Mouse (Mus musculus): ENCODE results near the gene Znrf1.

The Znrf1 gene

DNA sequence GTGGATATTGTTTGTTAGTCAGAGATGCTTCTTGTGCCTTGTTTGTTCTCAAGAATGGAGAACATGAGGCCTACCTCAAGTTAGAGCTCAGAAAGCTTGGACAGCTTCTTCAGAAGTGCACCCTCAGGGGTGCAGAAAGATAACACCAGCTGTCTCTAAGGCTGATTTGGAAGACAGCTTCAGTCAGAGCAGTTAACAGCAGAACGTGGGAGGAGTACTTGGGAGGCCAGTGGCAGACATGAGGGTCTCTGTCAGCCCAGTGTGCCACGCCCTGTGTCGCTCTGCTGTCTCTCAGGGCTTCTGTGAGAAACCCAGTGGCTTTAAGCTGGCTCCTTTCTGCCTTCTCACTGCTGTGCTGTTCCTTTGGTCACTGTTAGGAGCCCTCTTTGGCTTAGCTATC, 32.1 kb downstream of the Znrf1 start:
- no peak for DNase-seq (ENCODE audit: low read depth, low spot score)

DNA sequence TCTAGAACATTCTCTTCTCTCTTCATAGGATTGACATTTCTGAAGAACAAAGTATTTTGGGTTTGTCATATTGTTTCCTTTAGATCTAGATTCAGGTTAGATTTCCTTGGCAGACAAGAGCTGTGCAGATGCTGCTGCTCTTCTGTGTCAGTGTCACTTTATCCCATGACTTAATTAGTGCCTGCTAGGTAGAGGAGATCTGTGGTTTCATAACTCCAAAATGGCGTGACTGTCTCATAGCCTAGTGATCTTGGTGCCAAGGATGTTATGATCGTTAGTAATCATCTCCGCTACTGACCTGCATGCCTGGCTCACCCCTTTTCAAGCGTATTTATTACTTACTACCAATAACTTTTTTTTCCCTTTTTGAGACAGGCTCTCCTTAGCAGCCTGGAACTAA, 34.0 kb downstream of the Znrf1 start:
- DNase-seq (ENCODE audit: low read depth, low spot score), result no peak

DNA sequence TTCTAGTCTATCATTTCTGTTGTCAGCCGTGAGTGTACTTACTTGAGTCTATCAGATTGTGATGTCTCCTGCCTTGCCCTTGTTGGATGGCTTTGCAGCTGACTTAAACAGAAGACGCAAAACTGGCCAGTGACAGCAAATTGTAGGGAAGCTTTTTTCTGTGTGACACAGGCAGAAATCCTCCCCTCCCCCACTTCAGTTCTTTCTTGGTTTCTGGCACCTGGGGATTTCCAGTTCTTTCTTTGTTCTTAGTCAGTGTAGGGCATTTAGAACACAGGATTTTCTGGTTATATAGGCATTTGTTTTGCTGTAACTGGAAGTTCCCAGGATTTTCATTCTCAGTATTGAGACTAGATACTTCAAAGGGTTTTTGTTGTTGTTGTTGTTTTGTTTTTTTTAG, 34.5 kb downstream of the Znrf1 start:
- no peak for DNase-seq (ENCODE audit: low read depth, low spot score)

DNA sequence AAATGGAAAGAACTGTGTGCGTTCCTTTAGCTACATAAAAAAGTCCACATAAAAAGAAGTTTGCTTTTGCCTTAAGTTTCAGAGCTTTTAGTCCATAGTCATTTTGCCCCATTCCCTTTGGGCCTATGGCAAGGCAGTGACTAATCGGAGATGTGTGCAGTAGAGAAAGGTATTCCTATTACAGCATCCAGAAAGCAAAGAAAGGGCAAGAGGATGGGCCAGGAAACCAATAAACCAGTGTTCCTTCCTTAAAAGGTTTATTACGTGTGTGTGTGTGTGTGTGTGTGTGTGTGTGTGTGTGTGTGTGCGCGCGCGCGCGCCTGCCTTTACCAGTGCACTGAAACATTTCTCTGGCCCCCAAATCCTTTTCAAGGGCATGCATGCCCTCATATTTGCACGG, 35.8 kb downstream of the Znrf1 start:
- DNase-seq (ENCODE audit: low read depth, low spot score), result no peak

DNA sequence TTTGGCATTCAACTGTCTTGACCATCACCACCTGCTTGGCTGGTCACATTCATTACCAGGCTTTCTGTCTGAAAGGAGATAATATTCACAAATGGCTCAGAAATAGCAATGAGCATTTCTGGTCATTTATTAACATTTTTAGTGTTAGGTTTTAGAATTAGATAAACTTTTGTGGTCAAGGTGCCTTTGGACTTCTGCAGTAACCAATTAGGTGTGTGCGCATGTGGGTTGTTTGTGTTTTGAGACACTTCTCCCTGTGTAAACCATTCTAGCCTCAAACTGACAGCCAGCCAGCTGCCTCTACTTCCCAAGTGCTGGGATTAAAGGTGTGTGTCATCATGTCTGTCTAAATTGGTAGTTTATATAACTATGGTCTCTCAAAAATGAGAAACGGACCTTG, 36.5 kb downstream of the Znrf1 start:
- no peak for DNase-seq (ENCODE audit: low read depth, low spot score)

DNA sequence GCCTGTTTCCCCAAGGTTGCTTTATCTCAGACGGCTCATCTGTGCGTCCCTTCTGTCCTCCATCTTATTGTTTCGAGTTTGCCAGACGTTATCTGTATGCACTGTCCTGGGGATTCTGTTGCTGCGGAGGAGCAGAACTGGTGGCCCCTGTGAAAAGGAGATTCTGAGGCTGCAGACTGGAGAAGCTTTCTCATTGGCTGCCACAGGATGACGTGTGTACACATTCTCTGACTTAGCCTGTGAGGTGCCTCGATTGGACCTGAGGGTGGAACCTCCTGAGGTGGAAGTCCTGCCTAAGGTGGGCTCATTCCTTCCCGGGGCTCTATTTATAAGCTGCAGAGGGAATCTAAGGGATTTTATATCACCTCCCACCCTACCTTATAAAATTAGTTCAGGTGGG, 37.7 kb downstream of the Znrf1 start:
- DNase-seq (ENCODE audit: low read depth, low spot score), result peak; percentile 88

DNA sequence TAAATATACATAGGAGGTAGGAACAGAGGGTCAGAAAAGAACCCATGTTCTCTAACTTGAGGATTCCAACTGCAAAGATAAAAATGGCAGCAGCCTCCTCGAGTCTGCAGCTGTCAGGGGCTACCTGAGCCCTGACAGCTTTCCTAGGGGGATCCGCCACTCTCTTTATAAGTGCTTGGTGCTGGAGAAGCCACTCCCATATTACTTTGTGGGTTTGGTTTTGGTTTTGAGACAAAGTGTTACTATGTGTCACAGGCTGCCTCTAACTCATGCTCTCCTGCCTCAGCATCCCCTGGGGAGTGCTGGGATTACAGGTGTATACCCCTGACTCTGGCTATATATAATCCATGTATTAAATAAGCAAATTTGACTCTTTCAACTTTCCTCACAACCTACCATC, 38.1 kb downstream of the Znrf1 start:
- DNase-seq (ENCODE audit: low read depth, low spot score), result no peak

DNA sequence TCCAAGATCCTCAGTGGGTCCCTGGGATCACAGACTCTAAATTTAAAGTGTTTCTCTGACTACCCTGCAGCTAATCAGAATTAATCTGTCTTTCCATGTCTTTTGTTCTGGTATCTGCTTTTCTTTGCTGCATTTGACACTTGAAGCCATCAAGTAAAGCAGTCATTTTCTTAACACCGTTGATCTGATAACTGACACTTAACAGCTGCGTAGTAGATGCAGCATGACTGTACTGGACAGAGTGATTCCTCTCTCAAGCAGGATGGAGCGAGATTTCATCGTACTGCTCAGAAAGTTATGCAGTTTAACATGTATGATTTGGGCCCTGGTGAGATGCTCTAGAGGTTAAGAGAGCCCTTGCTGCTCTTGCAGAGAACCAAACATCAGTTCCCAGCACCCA, 39.6 kb downstream of the Znrf1 start:
- no peak for DNase-seq (ENCODE audit: low read depth, low spot score)

DNA sequence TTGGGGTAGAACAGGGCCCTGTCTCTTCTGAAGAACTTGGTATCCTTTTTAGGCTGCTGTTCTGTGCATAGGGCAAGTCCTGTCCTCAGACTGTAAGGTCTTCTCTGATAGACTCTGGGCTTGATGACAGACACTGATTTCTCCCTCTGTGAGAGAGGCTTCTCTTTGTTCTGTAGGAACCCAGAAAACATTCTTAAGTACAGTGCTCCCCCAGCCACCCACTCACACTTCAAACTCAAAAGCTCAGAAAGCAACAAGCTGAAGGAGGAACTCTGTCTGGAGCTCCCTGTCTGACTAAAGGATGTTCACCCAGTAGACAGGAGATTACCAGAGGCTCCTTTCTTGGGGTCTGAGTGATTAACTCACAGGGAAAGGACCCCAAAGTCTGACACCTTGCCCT, 40.6 kb downstream of the Znrf1 start:
- DNase-seq (ENCODE audit: low read depth, low spot score), result no peak

DNA sequence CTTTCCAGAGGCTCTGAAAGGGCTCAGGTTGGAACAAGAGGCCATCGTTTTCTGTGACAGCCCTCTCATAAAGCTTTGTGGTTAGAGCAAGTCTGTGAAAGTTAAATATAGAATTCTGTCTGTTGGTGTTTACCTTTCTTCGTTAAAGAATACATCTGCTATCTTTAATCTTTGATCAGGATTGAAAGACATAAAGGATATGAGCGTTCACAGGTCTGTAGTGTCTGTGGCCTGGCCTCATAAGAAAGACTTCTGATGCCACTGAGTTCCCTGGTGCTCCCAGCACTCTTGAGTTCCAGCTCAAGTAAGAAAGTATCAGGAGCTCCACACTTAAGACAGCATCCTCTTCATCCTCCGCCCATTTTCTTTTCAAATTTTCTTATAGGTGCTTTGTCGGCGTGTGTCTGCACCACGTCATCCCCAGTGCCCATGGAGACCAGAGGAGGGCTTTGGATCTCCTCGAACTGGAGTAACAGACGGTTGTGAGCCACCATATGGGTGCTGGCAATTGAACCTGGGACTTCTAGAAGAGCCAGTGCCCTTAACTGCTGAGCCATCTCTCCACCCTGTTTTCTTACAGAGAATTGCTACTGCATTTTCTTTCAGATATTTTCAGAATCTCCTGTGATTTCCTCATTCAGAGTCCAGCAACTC, 42.1 kb downstream of the Znrf1 start:
- DNase-seq (ENCODE audit: low read depth, low spot score), result no peak

DNA sequence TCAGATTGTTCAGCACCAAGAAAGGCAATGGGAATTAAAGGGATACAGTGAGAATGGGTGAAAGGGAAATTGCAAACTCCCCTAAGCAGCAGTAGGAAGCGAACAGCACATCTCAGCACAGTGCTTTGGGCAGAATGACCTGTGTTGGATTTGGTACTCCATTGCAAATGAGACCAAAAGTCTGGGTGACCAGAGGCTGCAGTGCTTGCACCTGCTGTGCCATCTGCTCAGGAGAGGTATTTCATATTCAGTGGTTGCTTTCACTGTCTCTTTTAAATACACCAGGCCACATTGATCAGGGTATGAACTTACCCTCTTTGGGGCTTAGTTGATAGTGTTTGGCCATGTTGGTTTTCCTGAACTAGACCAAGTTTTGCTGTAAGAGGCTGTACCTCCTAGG, 43.4 kb downstream of the Znrf1 start:
- DNase-seq (ENCODE audit: low read depth, low spot score), result no peak

DNA sequence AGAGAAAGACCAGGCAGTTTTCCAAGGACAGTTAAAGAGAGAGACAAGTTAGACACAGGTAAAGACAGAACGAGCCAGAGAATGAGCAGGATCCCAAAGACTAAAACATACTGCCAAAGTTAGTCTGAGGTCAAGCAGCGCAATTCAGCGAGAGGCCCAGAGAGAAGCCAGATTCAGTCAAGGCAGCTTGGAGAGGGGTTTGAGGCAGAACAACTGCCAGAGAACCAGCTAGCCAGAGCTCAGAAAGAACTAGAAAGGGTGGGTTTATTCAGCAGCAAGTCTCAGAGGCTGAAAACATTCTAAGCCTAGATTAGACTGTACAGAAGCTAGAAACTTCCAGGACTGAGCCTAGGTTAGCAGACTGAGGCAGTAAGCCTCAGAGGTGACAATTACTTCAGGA, 44.4 kb downstream of the Znrf1 start:
- no peak for DNase-seq (ENCODE audit: low read depth, low spot score)

DNA sequence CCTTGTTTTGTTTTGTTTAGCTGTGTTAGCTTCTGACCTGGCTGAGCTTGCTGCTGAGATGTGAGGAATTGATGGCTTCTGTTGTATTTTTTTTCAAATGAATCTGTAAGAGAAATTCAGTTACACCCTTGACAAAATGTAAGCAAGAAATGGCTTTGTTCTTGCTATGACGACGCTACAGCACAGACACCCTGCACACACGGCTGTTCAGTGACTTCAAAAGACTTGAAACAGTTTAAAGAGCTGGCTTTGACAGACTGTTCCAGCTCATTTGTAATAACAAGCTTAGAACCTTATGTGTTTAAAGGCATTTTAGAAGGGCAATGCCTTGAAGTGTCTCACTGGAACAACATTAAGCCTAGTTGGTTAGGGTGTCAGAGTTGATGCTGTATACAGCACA, 46.5 kb downstream of the Znrf1 start:
- DNase-seq (ENCODE audit: low read depth, low spot score), result no peak

DNA sequence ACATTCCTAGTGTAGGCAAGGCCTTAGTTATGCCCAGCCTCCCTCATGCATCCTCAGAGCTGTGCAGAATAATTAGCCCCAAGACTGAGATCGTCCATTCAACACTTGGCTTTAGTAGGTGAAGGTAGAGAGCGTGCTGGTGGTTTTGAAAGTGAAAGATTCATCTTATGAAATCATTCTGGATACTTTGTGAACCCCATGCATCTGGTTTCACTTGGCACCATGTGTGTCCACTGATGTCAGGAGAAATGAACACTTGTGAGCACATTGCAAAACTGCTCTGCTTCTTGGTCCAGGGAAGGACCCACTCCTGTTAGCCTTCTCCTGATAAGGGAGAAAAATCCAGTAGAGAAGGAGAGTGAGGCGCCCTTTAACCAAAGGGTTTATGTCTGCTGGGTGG, 49.0 kb downstream of the Znrf1 start:
- no peak for DNase-seq (ENCODE audit: low read depth, low spot score)

DNA sequence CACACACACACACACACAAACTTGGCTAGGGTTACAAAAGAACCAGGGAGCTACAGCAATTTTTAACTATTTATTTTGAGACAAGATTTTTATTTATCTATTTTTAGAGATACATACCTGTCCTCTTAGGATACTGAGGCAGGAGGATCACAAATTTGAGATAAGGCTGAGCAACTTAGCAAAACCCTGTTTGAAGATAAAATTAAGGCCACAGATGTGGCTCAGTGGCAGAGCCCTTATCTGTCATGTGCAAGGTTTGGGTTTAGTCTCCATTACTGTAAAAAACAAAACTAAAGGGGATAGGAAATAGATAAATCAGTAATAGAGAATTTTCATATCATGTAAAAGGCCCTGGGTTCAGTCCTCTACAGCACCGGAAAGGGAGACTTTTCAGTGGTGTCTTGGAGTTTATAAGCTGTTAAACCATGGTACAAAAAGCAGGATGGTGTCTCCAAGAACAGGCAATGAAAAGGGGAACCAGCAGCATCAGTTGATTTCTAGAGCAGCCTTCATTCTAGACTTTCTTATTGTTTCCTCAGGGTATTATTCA, 51.7 kb downstream of the Znrf1 start:
- DNase-seq (ENCODE audit: low read depth, low spot score), result no peak

DNA sequence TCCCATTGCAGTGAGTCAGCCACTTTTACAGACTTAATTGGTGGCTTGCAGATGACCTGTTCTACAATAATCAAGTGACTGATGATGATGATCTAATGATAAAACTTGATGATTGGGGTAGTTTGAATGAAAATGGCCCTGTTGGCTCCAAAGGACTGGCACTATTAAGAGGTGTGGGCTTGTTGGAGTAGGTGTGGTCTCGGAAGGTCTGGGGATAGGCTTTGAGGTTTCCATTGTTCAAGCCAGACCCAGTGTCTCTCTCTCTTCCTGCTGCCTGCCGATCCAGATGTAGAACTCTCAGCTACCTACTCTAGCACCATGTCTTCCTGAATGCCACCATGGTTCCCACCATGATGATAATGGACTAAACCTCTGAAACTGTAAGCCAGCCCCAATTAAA, 52.4 kb downstream of the Znrf1 start:
- no peak for DNase-seq (ENCODE audit: low read depth, low spot score)

DNA sequence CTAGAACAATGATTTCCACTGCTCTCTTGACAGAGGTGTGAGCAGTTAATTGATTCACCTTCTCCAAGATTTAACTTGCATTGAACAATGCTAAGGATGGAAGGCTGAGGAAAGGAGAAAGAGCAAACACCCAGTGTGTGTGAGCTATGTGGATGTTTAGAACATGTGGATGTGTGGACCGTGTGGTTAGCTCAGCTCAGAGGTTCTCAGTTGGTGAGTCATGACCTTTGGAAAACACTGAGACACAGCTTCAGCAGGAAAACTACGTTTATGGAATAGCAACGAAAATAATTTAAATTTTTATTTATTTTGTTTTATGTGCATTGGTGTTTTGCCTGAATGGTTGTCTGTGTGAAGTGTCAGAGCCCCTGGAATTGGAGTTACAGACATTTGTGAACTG, 54.3 kb downstream of the Znrf1 start:
- DNase-seq (ENCODE audit: low read depth, low spot score), result no peak

DNA sequence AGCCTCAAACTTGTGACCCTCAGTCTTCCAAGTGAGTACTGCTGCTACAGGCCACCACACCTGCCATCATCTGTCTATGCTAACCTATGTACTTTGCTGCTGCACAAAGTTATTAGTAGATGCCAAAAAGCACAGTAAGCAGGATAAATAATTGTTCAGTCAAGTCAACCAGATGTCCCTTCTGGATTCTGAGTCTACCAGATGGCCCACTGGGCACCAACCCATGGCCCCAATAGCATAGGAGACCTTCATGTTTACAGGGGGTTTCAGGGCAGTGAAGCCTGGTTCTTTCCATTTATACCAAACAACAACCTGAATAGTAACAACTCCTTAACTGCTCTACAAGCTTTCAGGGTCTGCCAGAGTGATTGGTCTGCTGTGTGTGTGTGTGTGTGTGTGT, 55.3 kb downstream of the Znrf1 start:
- DNase-seq (ENCODE audit: low read depth, low spot score), result no peak

DNA sequence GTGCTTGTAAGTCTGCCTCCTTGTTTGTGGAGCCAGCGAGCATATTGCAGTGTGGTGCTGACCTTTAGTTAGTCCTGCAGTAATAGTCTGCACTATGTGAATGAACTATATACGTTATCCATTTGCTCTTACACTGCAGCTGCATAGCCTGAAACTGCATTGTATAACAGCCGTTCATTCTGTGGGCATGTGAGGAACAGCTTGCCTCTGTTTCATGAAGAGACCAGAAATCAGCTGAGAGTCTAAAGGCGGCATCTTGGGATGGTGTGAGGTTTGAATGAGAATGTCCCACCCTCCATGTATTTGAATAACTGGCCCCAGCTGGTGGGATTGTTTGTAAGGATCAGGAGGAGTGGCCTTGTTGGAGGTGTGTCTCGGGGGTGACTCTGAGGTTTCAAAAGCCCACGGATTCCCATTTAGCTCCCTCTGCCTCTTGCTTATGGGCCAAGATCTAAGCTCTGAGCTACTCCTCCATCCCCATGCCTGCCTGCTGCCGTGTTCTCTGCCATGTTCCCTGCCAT, 56.6 kb downstream of the Znrf1 start:
- peak; percentile 67 for DNase-seq (ENCODE audit: low read depth, low spot score)

DNA sequence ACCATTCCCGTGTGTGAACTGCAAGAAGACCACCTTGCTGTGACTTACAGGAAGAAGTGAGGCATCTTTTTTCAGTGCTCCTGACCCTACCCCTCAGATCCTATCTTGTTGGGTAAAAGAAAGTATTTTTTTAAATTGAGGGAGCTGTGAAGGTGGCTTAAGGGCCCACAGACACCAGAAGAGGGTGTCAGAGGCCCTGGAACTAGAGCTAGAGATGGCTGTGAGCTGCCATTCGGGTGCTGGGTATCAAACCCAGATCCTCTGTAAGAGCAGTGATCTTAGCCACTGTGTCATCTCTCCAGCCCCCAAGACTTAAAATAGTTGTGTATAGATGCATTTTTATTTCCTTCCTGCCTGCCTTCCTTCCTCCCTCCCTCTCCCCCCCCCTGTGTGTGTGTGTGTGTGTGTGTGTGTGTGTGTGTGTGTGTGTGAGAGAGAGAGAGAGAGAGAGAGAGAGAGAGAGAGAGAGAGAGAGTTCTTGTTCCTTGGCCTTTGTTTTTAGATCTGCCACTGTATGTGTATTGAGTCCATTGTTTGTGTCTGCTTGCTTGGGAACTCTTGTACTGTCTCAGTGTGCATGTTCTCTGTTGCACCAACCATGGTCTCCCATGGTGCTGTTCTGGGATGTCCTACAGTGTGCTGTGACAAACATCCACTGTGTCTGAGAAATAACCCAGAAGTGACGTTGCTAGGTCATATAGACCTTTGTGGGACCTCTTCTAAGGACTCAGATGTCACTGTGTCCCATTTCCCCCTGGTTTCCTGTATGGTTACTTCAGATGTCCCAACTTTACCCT, 58.3 kb downstream of the Znrf1 start:
- no peak for DNase-seq (ENCODE audit: low read depth, low spot score)

DNA sequence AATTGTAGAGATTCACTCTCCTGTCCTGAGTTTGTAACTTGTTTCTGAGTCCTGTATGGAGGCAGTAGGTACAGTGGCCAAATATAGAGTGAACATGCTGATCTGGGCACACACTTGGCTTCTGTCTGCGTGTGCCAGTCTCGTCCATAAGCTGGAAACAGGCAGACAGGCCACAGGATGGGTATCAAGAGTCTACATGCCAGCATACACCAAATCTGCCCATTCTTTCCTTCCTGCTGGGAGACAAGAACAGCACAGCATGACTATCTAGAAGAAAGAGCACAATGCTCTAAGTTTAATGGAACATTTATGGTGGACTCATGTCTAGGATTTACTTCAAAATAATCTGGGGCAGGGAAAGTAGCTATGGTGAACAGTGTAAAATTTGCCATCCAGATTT, 59.1 kb downstream of the Znrf1 start:
- DNase-seq (ENCODE audit: low read depth, low spot score), result no peak

DNA sequence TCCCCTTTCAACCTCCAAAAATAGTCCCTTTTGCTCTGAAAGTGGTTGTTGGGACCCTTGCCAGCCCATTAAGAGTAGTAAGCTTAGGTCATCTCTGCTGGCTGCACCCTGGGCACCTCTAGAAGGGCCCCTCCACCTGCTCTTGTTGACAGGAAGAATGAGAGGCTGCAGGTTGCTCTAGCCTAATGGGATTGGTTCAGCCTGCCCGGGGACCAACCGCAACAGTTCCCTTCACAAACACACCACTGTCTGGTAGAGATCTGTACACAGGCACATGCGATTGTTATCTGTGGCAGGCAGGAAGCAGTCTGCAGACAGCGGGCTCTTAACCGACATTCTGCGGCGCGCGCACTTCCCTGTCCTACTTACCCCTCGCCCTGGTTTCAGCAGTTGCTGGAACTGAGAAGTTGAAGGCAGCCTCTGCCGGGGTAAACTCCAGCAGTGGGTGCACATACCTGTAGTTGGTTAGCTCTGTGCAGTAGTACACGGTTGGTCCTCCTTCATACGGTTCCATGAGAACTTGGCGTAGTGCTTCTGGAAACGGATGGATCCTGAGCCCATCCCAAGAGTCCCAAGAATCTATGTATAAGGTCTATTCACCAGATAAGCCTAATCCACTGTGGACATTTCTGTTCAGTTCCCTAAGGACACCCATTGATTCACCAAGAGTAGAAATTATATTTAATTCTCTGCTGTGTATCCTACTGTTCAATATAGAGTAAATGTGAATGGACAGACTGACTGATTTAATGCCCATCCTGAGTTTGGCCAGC, 60.0 kb downstream of the Znrf1 start:
- peak; percentile 12 for DNase-seq (ENCODE audit: low read depth, low spot score)

Measured in telencephalon, adult 2 months (tissue).